Mouse (Mus musculus): ENCODE data around the gene Olfr609.

GRCm38 (mm10) chr7:103512022-103512421, 14.2 kb upstream of the Olfr609 start, which contains the start of gene Olfr610:
- TF ChIP-seq CTCF (IDR thresholded peaks at IDR 0.05) (no peak), POLR2A (IDR thresholded peaks at IDR 0.05; ENCODE audit: insufficient read depth, low read depth, low read length) (no peak)
